Mouse (Mus musculus): Measurements from ENCODE around the gene Cdh13. TPM values are rescaled to one million over a fixed set of nuclear protein-coding genes. Genes with fewer than 3 reads are reported as not detected.

The Cdh13 gene
- polyA plus RNA-seq, 1 experiment from 2014 or later: 18.5 TPM

- peak; percentile 32 for DNase-seq (ENCODE audit: low spot score)
- Histone ChIP-seq H3K4me2 (replicated peaks; ENCODE audit: low read depth) (no peak overlapping the region), H3K9ac (ENCODE audit: low read length) (no peak overlapping the region)
Observed at GRCm38 (mm10) chr8:118313426-118314187, 30.1 kb downstream of the Cdh13 start.

DNA sequence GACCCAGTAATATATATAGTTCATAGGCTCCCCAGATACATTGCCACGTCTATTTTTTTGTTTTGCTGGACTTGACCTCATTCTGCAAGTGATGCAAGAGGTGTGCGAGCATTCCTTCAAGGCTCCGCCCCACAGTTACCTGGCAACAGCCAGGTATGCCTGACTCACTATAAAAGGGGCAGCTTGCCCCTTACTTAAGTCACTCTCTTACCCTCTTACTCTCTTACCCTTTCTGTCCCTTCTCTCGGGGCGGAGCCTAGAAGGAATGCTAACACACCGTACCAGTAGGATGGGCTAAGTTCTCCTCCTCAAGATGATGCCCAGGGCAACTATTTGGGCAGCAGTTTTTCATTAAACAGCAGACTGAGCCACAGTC, 30.6 kb downstream of the Cdh13 start:
- DNase-seq (ENCODE audit: low spot score) (no peak), ATAC-seq (ENCODE audit: low FRiP score, low TSS enrichment) (no peak)
- Histone ChIP-seq H3K9ac (ENCODE audit: low read length) (no peak overlapping the region), H3K4me3 (ENCODE audit: low read depth, low read length) (no peak overlapping the region), H3K27ac (replicated peaks) (no peak overlapping the region), H3K4me2 (replicated peaks; ENCODE audit: low read depth) (no peak overlapping the region), H3K36me3 (ENCODE audit: control insufficient read depth, insufficient read depth, low read length) (no peaks in the 10 kb centered on the region), H3K27me3 (ENCODE audit: control insufficient read depth, insufficient read depth, low read length) (no peaks in the 10 kb centered on the region), H3K4me1 (replicated peaks; ENCODE audit: control insufficient read depth, insufficient read depth) (no peaks in the 10 kb centered on the region), H3K9me3 (ENCODE audit: control insufficient read depth, low read length) (no peaks in the 10 kb centered on the region)
- WGBS: 64% methylated on average over 6 of the region's 6 CpGs
- TF ChIP-seq CTCF (IDR thresholded peaks at IDR 0.05; ENCODE audit: low read depth) (no peak), EP300 (optimal IDR thresholded peaks at IDR 0.05) (no peak)

More at GRCm38 (mm10) chr8:118313426-118314187, 30.1 kb downstream of the Cdh13 start:
- no peaks in the 10 kb centered on the region for H3K36me3 ChIP-seq (ENCODE audit: control insufficient read depth, insufficient read depth, low read length)
- H3K9me3 ChIP-seq (ENCODE audit: control insufficient read depth, low read length): no peaks in the 10 kb centered on the region
- no peak overlapping the region for H3K4me3 ChIP-seq (ENCODE audit: low read depth, low read length)
- no peak for TF ChIP-seq EP300 (optimal IDR thresholded peaks at IDR 0.05)
- no peak for TF ChIP-seq CTCF (IDR thresholded peaks at IDR 0.05; ENCODE audit: low read depth)
- H3K27ac ChIP-seq (replicated peaks): peak overlapping the region; percentile 49; the same call in 1 of the 2 replicates
- ATAC-seq (ENCODE audit: low FRiP score, low TSS enrichment): no peak
- no peaks in the 10 kb centered on the region for H3K4me1 ChIP-seq (replicated peaks; ENCODE audit: control insufficient read depth, insufficient read depth)
- no peaks in the 10 kb centered on the region for H3K27me3 ChIP-seq (ENCODE audit: control insufficient read depth, insufficient read depth, low read length)
- 46% methylated on average over 17 of the region's 17 CpGs for WGBS

- DNase-seq (ENCODE audit: low spot score): no peak
- 85% methylated on average over 7 of the region's 7 CpGs for WGBS
- Histone ChIP-seq H3K4me3 (ENCODE audit: low read depth, low read length) (no peak overlapping the region), H3K9me3 (ENCODE audit: control insufficient read depth, low read length) (no peaks in the 10 kb centered on the region), H3K27ac (replicated peaks) (no peak overlapping the region), H3K9ac (ENCODE audit: low read length) (no peak overlapping the region), H3K4me2 (replicated peaks; ENCODE audit: low read depth) (no peak overlapping the region), H3K36me3 (ENCODE audit: control insufficient read depth, insufficient read depth, low read length) (no peaks in the 10 kb centered on the region), H3K27me3 (ENCODE audit: control insufficient read depth, insufficient read depth, low read length) (no peaks in the 10 kb centered on the region), H3K4me1 (replicated peaks; ENCODE audit: control insufficient read depth, insufficient read depth) (no peaks in the 10 kb centered on the region)
- TF ChIP-seq CTCF (IDR thresholded peaks at IDR 0.05; ENCODE audit: low read depth): no peak
- no peak for TF ChIP-seq EP300 (optimal IDR thresholded peaks at IDR 0.05)
- ATAC-seq (ENCODE audit: low FRiP score, low TSS enrichment): no peak
Observed at GRCm38 (mm10) chr8:118314932-118315331, 31.4 kb downstream of the Cdh13 start.

DNA sequence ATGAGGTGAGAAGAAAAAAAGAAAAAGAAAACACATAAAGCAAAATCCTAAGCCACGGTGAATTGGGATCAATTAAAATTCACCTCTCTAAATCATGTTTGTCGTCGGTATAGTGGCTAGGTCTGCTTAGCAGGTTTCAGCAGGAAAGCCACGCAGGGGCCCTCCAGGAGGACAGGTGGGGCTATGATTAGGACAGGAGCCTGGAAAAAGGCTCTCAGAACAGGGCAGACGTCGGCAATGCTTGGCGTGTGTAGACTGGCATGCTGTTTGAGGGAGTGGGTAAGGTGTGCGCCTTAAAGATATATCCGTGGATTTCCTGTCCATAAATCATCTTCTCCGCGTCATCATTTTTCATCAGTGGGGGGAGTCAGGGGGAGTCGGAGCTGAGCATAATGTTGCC, 32.9 kb downstream of the Cdh13 start:
- Histone ChIP-seq H3K4me3 (ENCODE audit: low read depth, low read length) (no peak overlapping the region), H3K4me1 (replicated peaks; ENCODE audit: control insufficient read depth, insufficient read depth) (no peaks in the 10 kb centered on the region), H3K27ac (replicated peaks) (no peak overlapping the region), H3K4me2 (replicated peaks; ENCODE audit: low read depth) (no peak overlapping the region), H3K36me3 (ENCODE audit: control insufficient read depth, insufficient read depth, low read length) (no peaks in the 10 kb centered on the region), H3K9ac (ENCODE audit: low read length) (no peak overlapping the region), H3K27me3 (ENCODE audit: control insufficient read depth, insufficient read depth, low read length) (no peaks in the 10 kb centered on the region), H3K9me3 (ENCODE audit: control insufficient read depth, low read length) (no peaks in the 10 kb centered on the region)
- ATAC-seq (ENCODE audit: low FRiP score, low TSS enrichment) (peak; percentile 50; the same call in 1 of the 2 replicates), DNase-seq (ENCODE audit: low spot score) (no peak)
- TF ChIP-seq CTCF (IDR thresholded peaks at IDR 0.05; ENCODE audit: low read depth): no peak
- TF ChIP-seq EP300 (optimal IDR thresholded peaks at IDR 0.05): peak; percentile 53
- WGBS: 34% methylated on average over 12 of the region's 12 CpGs

- no peak for DNase-seq (ENCODE audit: low spot score)
- 56% methylated on average over 1 of the region's 1 CpGs for WGBS
Observed at GRCm38 (mm10) chr8:118320566-118320965, 37.0 kb downstream of the Cdh13 start.

DNA sequence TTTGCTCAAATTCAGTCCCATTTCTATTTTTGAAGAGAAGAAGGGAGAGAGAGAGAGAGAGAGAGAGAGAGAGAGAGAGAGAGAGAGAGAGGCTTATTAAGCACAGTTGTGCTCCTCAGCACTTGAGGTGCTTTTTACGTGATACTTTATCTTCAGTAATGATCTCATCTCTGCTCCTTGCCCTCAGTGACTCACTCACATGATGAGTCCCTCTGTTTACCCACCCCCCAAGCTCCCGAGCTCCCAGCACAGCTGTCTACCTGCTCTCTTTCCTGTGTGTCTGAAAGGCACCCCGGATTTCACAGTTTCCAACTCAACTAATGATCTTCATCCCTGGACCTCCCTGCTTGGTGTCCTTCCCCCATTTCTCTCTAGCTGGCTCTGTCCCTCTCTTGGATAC, 39.9 kb downstream of the Cdh13 start:
- Histone ChIP-seq H3K27me3 (ENCODE audit: control insufficient read depth, insufficient read depth, low read length) (no peaks in the 10 kb centered on the region), H3K9me3 (ENCODE audit: control insufficient read depth, low read length) (no peaks in the 10 kb centered on the region), H3K27ac (replicated peaks) (no peak overlapping the region), H3K4me1 (replicated peaks; ENCODE audit: control insufficient read depth, insufficient read depth) (no peaks in the 10 kb centered on the region), H3K36me3 (ENCODE audit: control insufficient read depth, insufficient read depth, low read length) (no peaks in the 10 kb centered on the region), H3K4me3 (ENCODE audit: low read depth, low read length) (no peak overlapping the region), H3K9ac (ENCODE audit: low read length) (no peak overlapping the region), H3K4me2 (replicated peaks; ENCODE audit: low read depth) (no peak overlapping the region)
- no peak for DNase-seq (ENCODE audit: low spot score)
- TF ChIP-seq CTCF (IDR thresholded peaks at IDR 0.05; ENCODE audit: low read depth) (no peak), EP300 (optimal IDR thresholded peaks at IDR 0.05) (no peak)
- WGBS: 45% methylated on average over 3 of the region's 3 CpGs
- no peak for ATAC-seq (ENCODE audit: low FRiP score, low TSS enrichment)

More at GRCm38 (mm10) chr8:118320566-118320965, 37.0 kb downstream of the Cdh13 start:
- Histone ChIP-seq H3K4me2 (replicated peaks; ENCODE audit: low read depth) (no peak overlapping the region), H3K36me3 (ENCODE audit: control insufficient read depth, insufficient read depth, low read length) (no peaks in the 10 kb centered on the region), H3K9me3 (ENCODE audit: control insufficient read depth, low read length) (no peaks in the 10 kb centered on the region), H3K9ac (ENCODE audit: low read length) (no peak overlapping the region), H3K27me3 (ENCODE audit: control insufficient read depth, insufficient read depth, low read length) (no peaks in the 10 kb centered on the region), H3K27ac (replicated peaks) (no peak overlapping the region), H3K4me1 (replicated peaks; ENCODE audit: control insufficient read depth, insufficient read depth) (no peaks in the 10 kb centered on the region), H3K4me3 (ENCODE audit: low read depth, low read length) (no peak overlapping the region)
- ATAC-seq (ENCODE audit: low FRiP score, low TSS enrichment): no peak
- TF ChIP-seq CTCF (IDR thresholded peaks at IDR 0.05; ENCODE audit: low read depth) (no peak), EP300 (optimal IDR thresholded peaks at IDR 0.05) (no peak)

All from stomach, postnatal 0 days (tissue).